Mouse (Mus musculus) bone marrow macrophage, adult 2 months (primary cell): ENCODE results near the gene Tns3.

Experiments
- CTCF ChIP-seq: IDR thresholded peaks from 2 replicates; pipeline ENCODE4 v1.5.1; 2012; ENCODE audit warnings: low read depth, mild to moderate bottlenecking, low read length, moderate library complexity
- POLR2A ChIP-seq: IDR thresholded peaks from 2 replicates; pipeline ENCODE4 v1.6.1; 2012; ENCODE audit warnings: mild to moderate bottlenecking, low read depth, low read length, borderline replicate concordance

DNA sequence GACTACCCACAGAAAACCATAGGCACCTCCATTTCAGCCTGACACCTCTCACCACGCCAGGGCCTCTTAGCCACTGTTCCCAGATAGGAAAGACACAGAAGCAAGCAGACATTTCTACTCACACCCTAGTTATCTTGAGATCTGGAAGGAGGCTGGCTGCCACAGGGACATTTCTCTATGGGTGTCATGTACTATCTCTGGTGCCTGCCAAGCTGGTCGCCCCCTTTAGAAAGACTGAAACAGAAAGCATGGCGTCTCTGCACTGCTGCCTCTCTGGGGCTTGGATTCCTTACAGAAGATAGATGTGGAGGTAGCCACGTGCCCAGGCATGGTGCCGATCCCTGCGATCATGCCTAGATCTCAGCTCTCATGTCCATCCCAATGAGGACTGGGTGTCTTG lies 182.8 kb downstream of the Tns3 start:
- TF ChIP-seq CTCF = no peak
- no peak for TF ChIP-seq POLR2A
